Mouse (Mus musculus): ENCODE results near the gene Usp18. TPM values are rescaled to one million over a fixed set of nuclear protein-coding genes. Genes with fewer than 3 reads are reported as not detected.

Usp18 gene
- polyA plus RNA-seq, 1 experiment from 2014 or later: 1.6 TPM

DNA sequence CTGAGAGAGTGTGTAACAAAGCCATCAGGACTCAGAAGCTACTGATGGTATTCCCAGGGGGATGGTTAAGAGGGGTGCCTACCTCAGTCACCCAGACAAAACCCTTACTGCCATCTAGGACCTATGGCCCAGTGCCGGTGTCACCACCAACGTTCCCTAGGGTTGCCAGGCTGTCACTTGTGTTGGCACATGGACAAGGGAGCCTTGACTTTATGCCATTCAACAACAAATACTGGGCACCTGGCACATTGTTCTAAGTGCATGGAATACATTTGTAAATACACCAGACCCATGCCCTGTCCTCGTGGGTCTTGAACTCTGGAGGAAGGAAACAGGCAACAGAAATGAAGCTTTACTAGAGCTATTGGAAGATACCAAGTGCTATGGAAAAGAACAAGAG, 59.9 kb downstream of the Usp18 start:
- 90% methylated on average over 3 of the region's 3 CpGs for WGBS
- Histone ChIP-seq H3K4me3 (no peak overlapping the region), H3K27ac (no peak overlapping the region), H3K9ac (no peak overlapping the region), H3K4me2 (replicated peaks) (no peak overlapping the region), H3K9me3 (no peaks in the 10 kb centered on the region), H3K4me1 (peaks cover under 1% of the 10 kb centered on the region; the same call in 1 of the 2 replicates), H3K27me3 (no peaks in the 10 kb centered on the region), H3K36me3 (no peaks in the 10 kb centered on the region)
- no peak; the same call in 1 of the 2 replicates for ATAC-seq (ENCODE audit: insufficient number of reproducible peaks, insufficient read depth, low FRiP score, low TSS enrichment)

DNA sequence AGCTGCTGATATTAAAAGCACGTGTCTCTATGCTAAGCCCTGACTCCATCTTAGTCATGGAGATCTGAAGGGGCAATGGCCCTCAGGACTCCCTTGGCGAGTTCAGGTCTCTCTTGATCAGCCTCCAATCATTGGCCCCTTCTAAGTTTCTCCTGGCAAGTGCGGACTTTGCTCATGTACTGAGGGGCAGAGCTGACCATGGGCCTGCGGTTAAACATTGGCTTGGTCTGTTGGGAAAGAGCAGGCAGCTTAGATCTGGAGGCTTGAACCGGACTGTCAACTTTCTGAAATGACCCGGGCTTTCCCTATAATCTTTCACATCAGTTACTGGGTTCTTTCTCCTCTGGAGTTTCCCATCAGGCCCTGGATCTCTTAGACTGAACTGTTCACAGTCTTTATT, 65.3 kb downstream of the Usp18 start:
- 80% methylated on average over 6 of the region's 6 CpGs for WGBS
- H3K27me3 ChIP-seq: no peaks in the 10 kb centered on the region
- H3K9me3 ChIP-seq: no peaks in the 10 kb centered on the region
- H3K4me3 ChIP-seq: no peak overlapping the region
- H3K27ac ChIP-seq: no peak overlapping the region
- ATAC-seq (ENCODE audit: insufficient number of reproducible peaks, insufficient read depth, low FRiP score, low TSS enrichment): no peak
- H3K4me1 ChIP-seq: no peaks in the 10 kb centered on the region
- H3K9ac ChIP-seq: no peak overlapping the region
- no peak overlapping the region for H3K4me2 ChIP-seq (replicated peaks)
- H3K36me3 ChIP-seq: no peaks in the 10 kb centered on the region

DNA sequence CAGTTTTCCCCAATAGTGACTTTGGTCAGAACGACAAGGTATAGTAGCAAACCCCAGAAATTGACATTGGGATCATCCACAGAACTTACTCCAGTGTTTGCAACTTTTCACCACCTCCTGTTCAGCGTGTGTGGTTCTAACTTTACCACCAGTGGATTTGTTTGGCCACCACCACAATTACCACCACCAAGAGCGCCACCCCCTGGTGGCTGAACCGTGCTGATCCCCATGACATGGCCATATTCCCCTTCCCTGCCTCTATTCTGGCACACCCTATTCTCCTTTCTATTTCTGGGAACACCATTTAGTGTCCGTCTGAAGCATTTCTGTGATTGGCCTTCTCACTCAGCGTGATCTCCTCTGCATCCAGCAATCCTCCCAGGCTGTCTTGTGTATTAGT, 73.4 kb downstream of the Usp18 start:
- H3K36me3 ChIP-seq: no peaks in the 10 kb centered on the region
- H3K9me3 ChIP-seq: no peaks in the 10 kb centered on the region
- ATAC-seq (ENCODE audit: insufficient number of reproducible peaks, insufficient read depth, low FRiP score, low TSS enrichment): no peak
- no peak overlapping the region for H3K9ac ChIP-seq
- no peak overlapping the region for H3K4me2 ChIP-seq (replicated peaks)
- H3K27ac ChIP-seq: no peak overlapping the region
- H3K27me3 ChIP-seq: no peaks in the 10 kb centered on the region
- no peak overlapping the region for H3K4me3 ChIP-seq
- no peaks in the 10 kb centered on the region for H3K4me1 ChIP-seq
- 67% methylated on average over 6 of the region's 6 CpGs for WGBS

Other genes with a start within 250 kb of the Usp18 start
- 11.9 and 12.6 TPM in 2 replicates for gene Mical3, start 114.9 kb upstream of the Usp18 start, polyA plus RNA-seq (2016; fragmentation: Nextera tagmentation; extraction: Ambion mirVana)
- 11.4 and 11.8 TPM in 2 replicates for gene Pex26, start 62.2 kb upstream of the Usp18 start, polyA plus RNA-seq (2016; fragmentation: Nextera tagmentation; extraction: Ambion mirVana)
- 0.18 and 0.23 TPM in 2 replicates for gene Tuba8, start 35.2 kb upstream of the Usp18 start, polyA plus RNA-seq (2016; fragmentation: Nextera tagmentation; extraction: Ambion mirVana)
- 2.2 and 2.8 TPM in 2 replicates for gene Slc6a13, start 54.3 kb downstream of the Usp18 start, polyA plus RNA-seq (2016; fragmentation: Nextera tagmentation; extraction: Ambion mirVana)
- gene Slc6a12, start 97.2 kb downstream of the Usp18 start, polyA plus RNA-seq (2016; fragmentation: Nextera tagmentation; extraction: Ambion mirVana): 0.69 TPM in 1 of 2 replicates, not detected in the other
- 0.19 and 0.28 TPM in 2 replicates for gene Iqsec3, start 227.8 kb downstream of the Usp18 start, polyA plus RNA-seq (2016; fragmentation: Nextera tagmentation; extraction: Ambion mirVana)

Data from embryonic facial prominence, embryonic 12.5 days (tissue).